Mouse (Mus musculus) neural tube, embryonic 13.5 days (tissue): Measurements from ENCODE around the gene Frmd4b. TPM values are rescaled to one million over a fixed set of nuclear protein-coding genes. Genes with fewer than 3 reads are reported as not detected.
"Not testable (repeated sequence)": the region's sequence is repeated elsewhere in the genome, so short reads cannot be mapped to it uniquely, and the experiment has no call there.

Experiments
- ATAC-seq: fragments of 200-750 bp; cut with Nextera tagmentation; 2 replicates; pipeline ENCODE4 v1.8.0; 2017; ENCODE audit warnings: low read depth, mild to moderate bottlenecking, moderate TSS enrichment, moderate library complexity
- H3K27ac ChIP-seq: fragments of 300-500 bp; sonication (generic); replicated peaks from 2 replicates; pipeline ENCODE4 v1.5.1; 2015; ENCODE audit warnings: moderate library complexity, mild to moderate bottlenecking, inconsistent platforms
- H3K27me3 ChIP-seq: fragments of 300-500 bp; sonication (generic); 2 replicates; pipeline ENCODE4 v1.6.1; 2015; ENCODE audit warnings: mild to moderate bottlenecking, inconsistent platforms
- H3K36me3 ChIP-seq: fragments of 300-500 bp; sonication (generic); 2 replicates; pipeline ENCODE4 v1.6.1; 2015; ENCODE audit warnings: mild to moderate bottlenecking, inconsistent platforms
- H3K4me1 ChIP-seq: fragments of 300-500 bp; sonication (generic); replicated peaks from 2 replicates; pipeline ENCODE4 v1.6.1; 2015; ENCODE audit warnings: inconsistent platforms
- H3K4me2 ChIP-seq: fragments of 300-500 bp; sonication (generic); 2 replicates; pipeline ENCODE4 v1.6.1; 2015; ENCODE audit warnings: inconsistent platforms, mild to moderate bottlenecking, moderate library complexity
- H3K4me3 ChIP-seq: fragments of 300-500 bp; sonication (generic); 2 replicates; pipeline ENCODE4 v1.5.1; 2015; ENCODE audit warnings: mild to moderate bottlenecking, inconsistent platforms
- H3K9ac ChIP-seq: fragments of 300-500 bp; sonication (generic); 2 replicates; pipeline ENCODE4 v1.6.1; 2015; ENCODE audit warnings: moderate library complexity, mild to moderate bottlenecking, inconsistent platforms
- H3K9me3 ChIP-seq: fragments of 300-500 bp; sonication (generic); 2 replicates; pipeline ENCODE4 v1.6.1; 2016; ENCODE audit warnings: inconsistent platforms
- WGBS: fragments of 180-500 bp; shearing (Covaris S2); methylation state at CpG from one replicate; pipeline ENCODE4 v1.1.7; 2015; 5-methylcytosine and 5-hydroxymethylcytosine counted together
- polyA plus RNA-seq: library from polyadenylated mRNA; unstranded; fragments of >200 nt; fragmentation: Nextera tagmentation; extraction: Ambion mirVana; gene quantifications from 2 replicates; pipeline ENCODE4 v1.2.1, GENCODE M21; 2015

The Frmd4b gene
- polyA plus RNA-seq, 1 experiment from 2014 or later = 30.9 TPM

- no peak for ATAC-seq
- 85% methylated on average over 16 of the region's 16 CpGs for WGBS
Measured at GRCm38 (mm10) chr6:97273058-97273710, 344.2 kb downstream of the Frmd4b start.

GRCm38 (mm10) chr6:97272349-97272748, 345.0 kb downstream of the Frmd4b start:
- Histone ChIP-seq H3K36me3 (no peaks in the 10 kb centered on the region), H3K27me3 (no peaks in the 10 kb centered on the region), H3K9me3 (no peaks in the 10 kb centered on the region), H3K4me3 (no peak overlapping the region), H3K4me1 (peaks cover 19% of the 10 kb centered on the region), H3K4me2 (no peak overlapping the region), H3K9ac (no peak overlapping the region), H3K27ac (no peak overlapping the region)
- ATAC-seq = no peak
- WGBS = 29% methylated on average over 2 of the region's 2 CpGs

More at GRCm38 (mm10) chr6:97273058-97273710, 344.2 kb downstream of the Frmd4b start:
- Histone ChIP-seq H3K9me3 (no peaks in the 10 kb centered on the region), H3K4me1 (peaks cover 22% of the 10 kb centered on the region), H3K4me3 (no peak overlapping the region), H3K9ac (no peak overlapping the region), H3K27ac (no peak overlapping the region), H3K4me2 (no peak overlapping the region), H3K27me3 (no peaks in the 10 kb centered on the region), H3K36me3 (no peaks in the 10 kb centered on the region)

GRCm38 (mm10) chr6:97269596-97269995, 347.7 kb downstream of the Frmd4b start:
- Histone ChIP-seq H3K27ac (no peak overlapping the region), H3K9me3 (no peaks in the 10 kb centered on the region), H3K27me3 (no peaks in the 10 kb centered on the region), H3K4me3 (no peak overlapping the region), H3K9ac (no peak overlapping the region), H3K4me2 (no peak overlapping the region), H3K4me1 (no peaks in the 10 kb centered on the region), H3K36me3 (no peaks in the 10 kb centered on the region)
- WGBS = 80% methylated on average over 11 of the region's 11 CpGs
- no peak for ATAC-seq

GRCm38 (mm10) chr6:97267132-97267531, 350.2 kb downstream of the Frmd4b start:
- 96% methylated on average over 2 of the region's 2 CpGs for WGBS

GRCm38 (mm10) chr6:97266661-97267060, 350.7 kb downstream of the Frmd4b start:
- H3K4me3 ChIP-seq = no peak overlapping the region
- no peaks in the 10 kb centered on the region for H3K9me3 ChIP-seq
- no peaks in the 10 kb centered on the region for H3K27me3 ChIP-seq
- WGBS = 79% methylated on average over 4 of the region's 4 CpGs
- H3K36me3 ChIP-seq = no peaks in the 10 kb centered on the region
- H3K27ac ChIP-seq = no peak overlapping the region
- H3K4me1 ChIP-seq = no peaks in the 10 kb centered on the region
- ATAC-seq = no peak
- H3K9ac ChIP-seq = no peak overlapping the region
- no peak overlapping the region for H3K4me2 ChIP-seq

More at GRCm38 (mm10) chr6:97267132-97267531, 350.2 kb downstream of the Frmd4b start:
- H3K27me3 ChIP-seq = no peaks in the 10 kb centered on the region
- no peak overlapping the region for H3K9ac ChIP-seq
- no peaks in the 10 kb centered on the region for H3K9me3 ChIP-seq
- H3K4me3 ChIP-seq = no peak overlapping the region
- H3K4me2 ChIP-seq = no peak overlapping the region
- no peaks in the 10 kb centered on the region for H3K4me1 ChIP-seq
- ATAC-seq = no peak
- no peaks in the 10 kb centered on the region for H3K36me3 ChIP-seq
- no peak overlapping the region for H3K27ac ChIP-seq

- Histone ChIP-seq H3K27me3 (no peaks in the 10 kb centered on the region), H3K9me3 (no peaks in the 10 kb centered on the region)
- WGBS = 79% methylated on average over 3 of the region's 3 CpGs
Measured at GRCm38 (mm10) chr6:97265705-97266104, 351.6 kb downstream of the Frmd4b start.

GRCm38 (mm10) chr6:97265240-97265639, 352.1 kb downstream of the Frmd4b start:
- no peak for ATAC-seq
- H3K9me3 ChIP-seq = no peaks in the 10 kb centered on the region
- H3K4me2 ChIP-seq = no peak overlapping the region
- H3K9ac ChIP-seq = no peak overlapping the region
- H3K27ac ChIP-seq = no peak overlapping the region
- no peaks in the 10 kb centered on the region for H3K36me3 ChIP-seq
- H3K4me3 ChIP-seq = no peak overlapping the region
- no peaks in the 10 kb centered on the region for H3K27me3 ChIP-seq
- no peaks in the 10 kb centered on the region for H3K4me1 ChIP-seq
- 85% methylated on average over 8 of the region's 8 CpGs for WGBS

More at GRCm38 (mm10) chr6:97265705-97266104, 351.6 kb downstream of the Frmd4b start:
- Histone ChIP-seq H3K4me3 (no peak overlapping the region), H3K27ac (no peak overlapping the region), H3K36me3 (no peaks in the 10 kb centered on the region), H3K9ac (no peak overlapping the region), H3K4me2 (no peak overlapping the region), H3K4me1 (no peaks in the 10 kb centered on the region)
- ATAC-seq = no peak

GRCm38 (mm10) chr6:97263750-97264149, 353.6 kb downstream of the Frmd4b start:
- not testable (repeated sequence) for H3K4me2 ChIP-seq, H3K27me3 ChIP-seq, H3K9me3 ChIP-seq, ATAC-seq, H3K36me3 ChIP-seq, H3K4me1 ChIP-seq, H3K4me3 ChIP-seq, H3K27ac ChIP-seq, H3K9ac ChIP-seq

- H3K4me1 ChIP-seq = no peaks in the 10 kb centered on the region
- no peaks in the 10 kb centered on the region for H3K36me3 ChIP-seq
- H3K27me3 ChIP-seq = no peaks in the 10 kb centered on the region
- no peak overlapping the region for H3K4me2 ChIP-seq
- no peak overlapping the region for H3K27ac ChIP-seq
- H3K4me3 ChIP-seq = no peak overlapping the region
- no peak overlapping the region for H3K9ac ChIP-seq
- ATAC-seq = no peak
- 66% methylated on average over 4 of the region's 4 CpGs for WGBS
- no peaks in the 10 kb centered on the region for H3K9me3 ChIP-seq
Measured at GRCm38 (mm10) chr6:97262229-97262628, 355.1 kb downstream of the Frmd4b start.

- not testable (repeated sequence) for H3K27ac ChIP-seq, H3K9me3 ChIP-seq, H3K9ac ChIP-seq, H3K4me2 ChIP-seq, H3K4me1 ChIP-seq, ATAC-seq, H3K27me3 ChIP-seq, H3K4me3 ChIP-seq, H3K36me3 ChIP-seq
- WGBS = 95% methylated on average over 2 of the region's 2 CpGs
Measured at GRCm38 (mm10) chr6:97259926-97260325, 357.4 kb downstream of the Frmd4b start.

GRCm38 (mm10) chr6:97258489-97258888, 358.9 kb downstream of the Frmd4b start:
- H3K36me3 ChIP-seq = no peaks in the 10 kb centered on the region
- no peak overlapping the region for H3K27ac ChIP-seq
- no peaks in the 10 kb centered on the region for H3K4me1 ChIP-seq
- 95% methylated on average over 1 of the region's 1 CpGs for WGBS
- H3K4me3 ChIP-seq = no peak overlapping the region
- ATAC-seq = no peak
- H3K27me3 ChIP-seq = no peaks in the 10 kb centered on the region
- no peak overlapping the region for H3K4me2 ChIP-seq
- H3K9me3 ChIP-seq = no peaks in the 10 kb centered on the region
- no peak overlapping the region for H3K9ac ChIP-seq

GRCm38 (mm10) chr6:97252711-97253221, 364.6 kb downstream of the Frmd4b start, which contains the start of gene Lmod3:
Lmod3 (minus strand) TSS chr6:97252759.
- no peak for ATAC-seq
- H3K27me3 ChIP-seq = no peaks in the 10 kb centered on the region
- H3K27ac ChIP-seq = no peak within 1 kb of the TSS
- H3K4me1 ChIP-seq = no peaks in the 10 kb centered on the region
- H3K4me3 ChIP-seq = no peak within 1 kb of the TSS
- H3K4me2 ChIP-seq = no peak within 1 kb of the TSS
- WGBS = 46% methylated on average over 9 of the region's 9 CpGs
- H3K9me3 ChIP-seq = no peaks in the 10 kb centered on the region
- H3K36me3 ChIP-seq = no peaks in the 10 kb centered on the region
- no peak within 1 kb of the TSS for H3K9ac ChIP-seq

- Histone ChIP-seq H3K27ac (no peak overlapping the region), H3K4me1 (no peaks in the 10 kb centered on the region), H3K4me2 (no peak overlapping the region), H3K9me3 (no peaks in the 10 kb centered on the region), H3K4me3 (no peak overlapping the region), H3K27me3 (no peaks in the 10 kb centered on the region), H3K9ac (no peak overlapping the region), H3K36me3 (no peaks in the 10 kb centered on the region)
- no peak for ATAC-seq
- 67% methylated on average over 5 of the region's 5 CpGs for WGBS
Measured at GRCm38 (mm10) chr6:97252086-97252485, 365.3 kb downstream of the Frmd4b start.
